Mouse (Mus musculus): ENCODE results near the gene Barx2.

- TF ChIP-seq POLR2A (IDR thresholded peaks at IDR 0.05; ENCODE audit: borderline replicate concordance, insufficient read depth, low read length) (no peak), CTCF (IDR thresholded peaks at IDR 0.05; ENCODE audit: borderline replicate concordance, insufficient read depth, low read depth, low read length) (no peak)
These were observed 53.8 kb downstream of the Barx2 start for GRCm38 (mm10) chr9:31859446-31859845.
